Mouse (Mus musculus) G1E (cell line): ENCODE data around the gene Timp3. TPM values are rescaled to one million over a fixed set of nuclear protein-coding genes. Genes with fewer than 3 reads are reported as not detected.

ENCODE experiments used
- ATAC-seq: 2 replicates; pipeline ENCODE4 v1.8.0; 2016; ENCODE audit warnings: mild to moderate bottlenecking; ENCODE audit not compliant: insufficient number of reproducible peaks, poor library complexity, low FRiP score, severe bottlenecking; ENCODE audit errors: extremely low read depth
- DNase-seq: peaks from one replicate; pipeline ENCODE4 v3.0.0; 2012; ENCODE audit warnings: low spot score
- H3K27me3 ChIP-seq: 2 replicates; pipeline ENCODE4 v1.6.1; 2012; ENCODE audit warnings: mild to moderate bottlenecking, low read length, inconsistent platforms; ENCODE audit not compliant: insufficient read depth
- H3K36me3 ChIP-seq: replicated peaks from 2 replicates; pipeline ENCODE3; 2012; ENCODE audit warnings: mild to moderate bottlenecking, inconsistent platforms
- H3K4me1 ChIP-seq: 2 replicates; pipeline ENCODE4 v1.6.1; 2012; ENCODE audit warnings: low read depth, low read length, inconsistent platforms, mixed read lengths; ENCODE audit not compliant: insufficient read depth
- H3K4me3 ChIP-seq: 2 replicates; pipeline ENCODE4 v1.5.1; 2012; ENCODE audit warnings: low read depth, mild to moderate bottlenecking, inconsistent platforms, low read length, moderate library complexity, mixed read lengths
- H3K9me3 ChIP-seq: replicated peaks from 2 replicates; pipeline ENCODE4 v1.6.1; 2012; ENCODE audit warnings: inconsistent platforms
- CTCF ChIP-seq: IDR thresholded peaks from 2 replicates; pipeline ENCODE4 v1.5.1; 2012; ENCODE audit warnings: low read depth, low read length, inconsistent platforms, mixed read lengths
- GATA1 ChIP-seq: IDR thresholded peaks from 2 replicates; pipeline ENCODE4 v1.6.1; 2012; ENCODE audit warnings: borderline replicate concordance, low read length, inconsistent platforms, mixed read lengths
- GATA2 ChIP-seq: IDR thresholded peaks from 2 replicates; pipeline ENCODE4 v1.6.1; 2012; ENCODE audit warnings: low read depth, low read length, inconsistent platforms, borderline replicate concordance
- POLR2AphosphoS5 ChIP-seq: IDR thresholded peaks from 2 replicates; pipeline ENCODE4 v1.6.1; 2012; ENCODE audit warnings: low read depth, low read length, inconsistent platforms; ENCODE audit not compliant: insufficient replicate concordance
- TAL1 ChIP-seq: conservative IDR thresholded peaks from 2 replicates; pipeline ENCODE4 v1.6.1; 2012; ENCODE audit warnings: low read depth, low read length, inconsistent platforms, mixed read lengths
- polyA plus RNA-seq: library from polyadenylated mRNA; stranded (reverse); fragments of >175 nt; gene quantifications from 2 replicates; pipeline ENCODE4 v1.2.3, GENCODE M21; 2012
- total RNA-seq, 2 experiments: library from RNA; stranded (forward) in 1 of 2; stranded (reverse) in 1 of 2; fragments of 200-1000 nt in 1 of 2; fragments of >200 nt in 1 of 2; fragmentation: Nextera tagmentation in 1 of 2; gene quantifications; 2 replicates each; pipeline ENCODE4 v1.2.3; 2014 to 2017

The Timp3 gene
- total and polyA plus RNA-seq, 3 experiments: 15.0 to 110 (median 15.7) TPM

GRCm38 (mm10) chr10:86359699-86360098 is 59.5 kb downstream of the Timp3 start:
- Histone ChIP-seq H3K9me3 (no peaks in the 10 kb centered on the region), H3K4me1 (peaks cover 24% of the 10 kb centered on the region), H3K27me3 (no peaks in the 10 kb centered on the region), H3K4me3 (no peak overlapping the region), H3K36me3 (no peaks in the 10 kb centered on the region)
- no peak for ATAC-seq
- DNase-seq: no peak
- TF ChIP-seq TAL1 (no peak), GATA2 (no peak), POLR2AphosphoS5 (no peak), CTCF (no peak), GATA1 (no peak)

- Histone ChIP-seq H3K4me3 (no peak overlapping the region), H3K27me3 (peaks cover 3% of the 10 kb centered on the region; the same call in 1 of the 2 replicates), H3K4me1 (peaks cover 17% of the 10 kb centered on the region), H3K9me3 (peaks cover 8% of the 10 kb centered on the region), H3K36me3 (no peaks in the 10 kb centered on the region)
- ATAC-seq: no peak
- TF ChIP-seq TAL1: no peak
- no peak for TF ChIP-seq GATA1
- no peak for TF ChIP-seq POLR2AphosphoS5
- no peak for TF ChIP-seq GATA2
- no peak for TF ChIP-seq CTCF
- no peak for DNase-seq
Measured at GRCm38 (mm10) chr10:86363669-86364309, 63.6 kb downstream of the Timp3 start.

DNA sequence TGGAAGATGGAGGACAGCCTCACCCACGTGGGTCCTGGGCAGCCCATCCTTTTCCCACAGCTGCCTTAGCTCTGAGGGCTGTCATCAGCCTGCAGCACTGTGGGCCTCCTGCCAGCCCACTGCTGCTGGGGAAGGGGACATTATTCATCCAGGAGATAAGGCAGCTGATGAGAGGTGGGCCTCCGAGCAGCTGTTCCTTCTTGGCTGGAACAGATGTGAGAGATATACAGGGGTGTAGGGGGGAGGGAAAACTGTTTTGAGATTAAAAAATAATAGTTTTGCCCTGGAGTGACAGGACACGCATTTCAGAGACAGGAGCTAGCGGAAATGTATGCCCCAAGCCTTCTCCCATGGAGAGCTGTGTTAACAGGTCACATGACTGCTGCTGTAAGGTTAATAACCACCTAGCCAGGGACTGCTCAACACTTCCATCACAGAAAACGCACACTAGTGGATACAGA is 65.5 kb downstream of the Timp3 start:
- TF ChIP-seq GATA2 (no peak), POLR2AphosphoS5 (no peak), GATA1 (no peak)
- no peak for DNase-seq
- peak; percentile 25 for ATAC-seq

DNA sequence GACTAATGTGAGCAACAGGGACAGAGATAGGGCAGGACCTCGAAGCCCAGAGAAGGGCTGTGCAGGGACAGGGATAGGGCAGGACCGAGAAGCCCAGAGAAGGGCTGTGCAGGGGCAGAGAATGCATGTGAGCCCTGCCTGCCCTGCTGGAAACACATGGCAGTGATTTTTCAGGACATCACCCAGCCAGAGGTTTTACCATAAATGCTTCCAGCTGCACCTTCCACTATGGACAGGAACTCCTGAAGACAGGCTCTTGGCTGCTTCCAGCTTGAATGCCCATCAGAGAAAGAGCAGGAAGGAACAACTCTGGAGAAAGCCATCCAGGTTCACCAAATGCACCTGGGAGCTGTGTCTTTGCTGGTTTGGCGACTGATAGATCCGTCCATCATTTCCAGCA is 67.2 kb downstream of the Timp3 start:
- Histone ChIP-seq H3K4me3 (no peak overlapping the region), H3K27me3 (peaks cover 7% of the 10 kb centered on the region), H3K9me3 (peaks cover 9% of the 10 kb centered on the region), H3K4me1 (peaks cover 17% of the 10 kb centered on the region), H3K36me3 (no peaks in the 10 kb centered on the region)
- no peak for TF ChIP-seq GATA2
- TF ChIP-seq POLR2AphosphoS5: no peak
- TF ChIP-seq CTCF: no peak
- no peak for TF ChIP-seq TAL1
- no peak for TF ChIP-seq GATA1
- DNase-seq (no peak), ATAC-seq (no peak)

More for the DNA sequence above, 65.5 kb downstream of the Timp3 start:
- Histone ChIP-seq H3K4me3 (no peak overlapping the region; the same call in 1 of the 2 replicates), H3K9me3 (peaks cover 9% of the 10 kb centered on the region), H3K4me1 (peaks cover 17% of the 10 kb centered on the region), H3K36me3 (no peaks in the 10 kb centered on the region), H3K27me3 (peaks cover 7% of the 10 kb centered on the region)

DNA sequence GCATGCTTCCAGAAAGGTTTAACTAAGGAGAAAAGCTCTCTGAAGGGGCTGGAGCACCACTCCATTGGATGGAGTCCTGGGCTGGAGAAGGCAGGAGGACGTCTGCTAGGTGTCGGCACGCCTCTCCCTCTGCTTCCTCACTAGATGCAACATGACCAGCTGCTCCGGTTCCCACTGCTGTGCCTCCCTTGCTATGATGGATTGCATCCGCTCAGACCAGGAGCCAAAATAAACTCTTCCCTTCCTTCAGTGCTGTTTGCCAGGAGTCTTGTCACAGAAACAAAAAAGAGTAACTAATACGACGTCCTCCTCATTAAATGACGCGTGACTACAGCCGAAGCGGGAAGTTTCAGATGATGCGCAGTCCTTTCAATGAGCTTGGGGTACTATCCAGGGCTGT is 68.6 kb downstream of the Timp3 start:
- ATAC-seq (no peak), DNase-seq (no peak)
- no peak overlapping the region for H3K4me3 ChIP-seq
- peaks cover 17% of the 10 kb centered on the region for H3K4me1 ChIP-seq
- H3K36me3 ChIP-seq: no peaks in the 10 kb centered on the region
- peaks cover 9% of the 10 kb centered on the region for H3K9me3 ChIP-seq
- TF ChIP-seq CTCF (no peak), GATA1 (no peak), POLR2AphosphoS5 (no peak), TAL1 (no peak), GATA2 (no peak)
- peaks cover 11% of the 10 kb centered on the region for H3K27me3 ChIP-seq

DNA sequence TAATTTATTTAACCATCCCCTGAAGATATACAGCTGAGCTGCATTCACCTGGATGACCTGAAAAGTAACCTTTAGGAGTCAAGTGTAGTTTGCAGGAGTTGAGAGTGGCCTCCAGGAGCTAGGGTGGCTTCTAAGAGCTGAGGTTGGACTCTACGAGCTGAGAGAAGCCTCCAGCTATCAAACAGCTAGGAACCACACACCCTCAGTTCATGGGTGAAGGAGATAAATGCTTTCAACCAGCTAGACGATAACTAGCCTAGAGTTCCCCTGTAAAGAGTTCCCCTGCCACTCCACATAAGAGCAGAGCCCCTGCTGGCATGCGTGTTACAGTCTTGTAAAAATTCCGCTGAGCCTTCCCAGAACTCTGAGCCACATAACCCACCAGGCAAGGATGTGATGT is 69.2 kb downstream of the Timp3 start:
- Histone ChIP-seq H3K4me3 (no peak overlapping the region), H3K9me3 (peaks cover 9% of the 10 kb centered on the region), H3K36me3 (no peaks in the 10 kb centered on the region), H3K27me3 (peaks cover 11% of the 10 kb centered on the region), H3K4me1 (peaks cover 16% of the 10 kb centered on the region)
- TF ChIP-seq GATA1 (no peak), CTCF (no peak), TAL1 (no peak), GATA2 (no peak), POLR2AphosphoS5 (no peak)
- no peak for DNase-seq
- ATAC-seq: no peak

GRCm38 (mm10) chr10:86371561-86371960 is 71.4 kb downstream of the Timp3 start:
- TF ChIP-seq GATA2: no peak
- no peak for TF ChIP-seq GATA1
- TF ChIP-seq POLR2AphosphoS5: no peak
- TF ChIP-seq CTCF: no peak
- TF ChIP-seq TAL1: no peak
- H3K27me3 ChIP-seq: peaks cover 11% of the 10 kb centered on the region
- no peak overlapping the region for H3K4me3 ChIP-seq
- H3K9me3 ChIP-seq: peaks cover 3% of the 10 kb centered on the region
- no peak for DNase-seq
- no peaks in the 10 kb centered on the region for H3K36me3 ChIP-seq
- H3K4me1 ChIP-seq: no peaks in the 10 kb centered on the region; the same call in 1 of the 2 replicates
- ATAC-seq: no peak
